Comparison of ENCODE assay signal across 8 mouse cellular contexts in the genomic region with DNA sequence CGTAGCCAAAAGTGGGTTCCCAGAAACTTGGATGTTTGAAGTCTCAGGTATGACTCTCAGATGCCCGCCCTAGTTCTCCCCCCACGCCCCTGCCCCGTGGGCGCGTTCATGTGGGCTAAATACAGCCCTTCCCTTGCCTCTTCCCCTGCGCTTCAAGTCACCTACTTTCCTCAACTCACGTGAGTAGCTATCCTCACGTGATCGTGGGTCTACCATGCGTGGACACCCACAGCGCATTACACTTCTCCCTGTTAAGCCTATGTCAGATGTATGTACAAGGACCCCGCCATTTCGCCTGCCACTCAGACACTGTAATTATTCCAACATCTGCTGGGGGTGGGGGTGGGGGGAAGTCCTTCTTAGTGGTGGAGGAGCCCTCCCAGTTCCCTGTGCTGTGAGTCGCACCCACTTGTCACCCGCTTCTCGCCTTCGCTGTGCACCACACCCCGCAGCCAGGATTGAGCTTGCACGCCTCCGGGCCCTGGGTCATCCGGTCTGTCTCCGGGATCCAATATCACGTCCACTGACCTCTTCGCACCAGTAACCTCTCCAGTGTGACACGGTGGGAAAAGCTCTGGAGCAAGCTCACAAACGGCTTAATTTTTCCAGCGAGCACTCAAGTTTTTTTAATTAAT. TPM values are rescaled to one million over a fixed set of nuclear protein-coding genes. Genes with fewer than 3 reads are reported as not detected.
DNase-seq lines count a peak whose midpoint lies in the region; ATAC-seq and TF ChIP-seq lines count a peak whose summit lies in the region.

No protein-coding gene starts in this region.

- peak; percentile 49 for ATAC-seq in forebrain, embryonic 15.5 days (replicated peaks)
- peak; percentile 13 to 28; a peak in 1 of 4 replicates for ATAC-seq in hematopoietic stem cell, adult 5-6 weeks (replicated peaks in 1 of 2; ENCODE audit: insufficient read depth in 1 of 2, low FRiP score in 2 of 2, low TSS enrichment in 1 of 2, low read depth in 1 of 2, poor library complexity in 2 of 2, severe bottlenecking in 2 of 2)

- no peaks in the 10 kb centered on the region for H3K9me3 ChIP-seq in ES-Bruce4 (replicated peaks; ENCODE audit: control insufficient read depth, insufficient read depth, low read length, poor library complexity, severe bottlenecking)
- no peaks in the 10 kb centered on the region for H3K9me3 ChIP-seq in forebrain, embryonic 15.5 days

- intact Hi-C loops in left cerebral cortex, adult 2 months (cut with DNase I), result loop anchor here (2.0 to 5.0 kb wide), 4 partner anchors 35 to 175 kb away; a partner anchor contains a TSS

- TF ChIP-seq EP300 in ES-Bruce4 (IDR thresholded peaks at IDR 0.05; ENCODE audit: insufficient read depth, low read depth, low read length), result no peak

- peak overlapping the region; percentile 79 for H3K4me2 ChIP-seq in forebrain, embryonic 15.5 days (replicated peaks)

- no peaks in the 10 kb centered on the region for H3K27me3 ChIP-seq in ES-Bruce4 (ENCODE audit: control insufficient read depth, insufficient read depth, low read length, poor library complexity, severe bottlenecking)
- no peaks in the 10 kb centered on the region for H3K27me3 ChIP-seq in forebrain, embryonic 15.5 days

- no peak overlapping the region for H3K27ac ChIP-seq in ES-Bruce4 (ENCODE audit: insufficient read depth, low read length)
- peak overlapping the region; percentile 98 for H3K27ac ChIP-seq in forebrain, embryonic 15.5 days (replicated peaks)
- peak overlapping the region; percentile 98 for H3K27ac ChIP-seq in left cerebral cortex, adult 2 months

- 5% methylated on average over 28 of the region's 28 CpGs for WGBS in forebrain, embryonic 15.5 days

- peak overlapping the region; percentile 93 for H3K9ac ChIP-seq in ES-Bruce4 (ENCODE audit: low read depth, poor library complexity, severe bottlenecking)
- H3K9ac ChIP-seq in forebrain, embryonic 15.5 days (replicated peaks), result peak overlapping the region; percentile 90

- H3K4me3 ChIP-seq in ES-Bruce4 (ENCODE audit: low read depth, low read length), result peak overlapping the region; percentile 70
- H3K4me3 ChIP-seq in forebrain, embryonic 15.5 days, result peak overlapping the region; percentile 94
- peak overlapping the region; percentile 87 for H3K4me3 ChIP-seq in left cerebral cortex, adult 2 months

- no peak for TF ChIP-seq POLR2A in ES-Bruce4 (IDR thresholded peaks at IDR 0.05; ENCODE audit: insufficient read depth, low read length)

- no peak for TF ChIP-seq CTCF in ES-Bruce4 (IDR thresholded peaks at IDR 0.05; ENCODE audit: low read depth, low read length)
- no peak for TF ChIP-seq CTCF in left cerebral cortex, adult 2 months (IDR thresholded peaks at IDR 0.05)

- H3K36me3 ChIP-seq in ES-Bruce4 (ENCODE audit: control insufficient read depth, insufficient read depth, low read length, poor library complexity, severe bottlenecking), result no peaks in the 10 kb centered on the region
- no peaks in the 10 kb centered on the region for H3K36me3 ChIP-seq in forebrain, embryonic 15.5 days

- DNase-seq in brain, adult 2 months (ENCODE audit: low read depth, low spot score), result peak; percentile 67
- peak; percentile 43 to 51 for DNase-seq in left cerebral cortex, adult 2 months (ENCODE audit: extremely low spot score in 1 of 2, low spot score in 2 of 2)
- peak; percentile 59 to 69 for DNase-seq in lung, postnatal 4 days
- peak; percentile 64 to 70 for DNase-seq in right cerebral cortex, postnatal 10 days (ENCODE audit: low spot score in 2 of 2)
- no peak for DNase-seq in Muller cell, postnatal 12 days (ENCODE audit: inconsistent ontology term)

- peaks cover 2% of the 10 kb centered on the region for H3K4me1 ChIP-seq in ES-Bruce4 (ENCODE audit: control insufficient read depth, insufficient read depth, low read length)
- peaks cover 49% of the 10 kb centered on the region for H3K4me1 ChIP-seq in forebrain, embryonic 15.5 days

RNA-seq across cellular contexts. Expression of a gene that starts 1.0 kb away (rescaled TPM):
- 187 and 194 TPM in 2 replicates for polyA plus RNA-seq in ES-Bruce4 (2011; ENCODE audit: insufficient read depth, insufficient read length, low read depth, missing spikeins)
- 174 and 180 TPM in 2 replicates for polyA plus RNA-seq in forebrain, embryonic 15.5 days (2015; fragmentation: Nextera tagmentation; extraction: Ambion mirVana)
- 40.8 and 59.0 TPM in 2 replicates for total RNA-seq in hematopoietic stem cell, adult 5-6 weeks (2017)
- 100 to 1,000 TPM; 197 to 203 TPM for total RNA-seq in left cerebral cortex, adult 2 months (2021)

RNA-seq across cellular contexts. Expression of a gene that starts 47.4 kb away (rescaled TPM):
- 5.3 and 6.5 TPM in 2 replicates for polyA plus RNA-seq in ES-Bruce4 (2011; ENCODE audit: insufficient read depth, insufficient read length, low read depth, missing spikeins)
- 0.08 TPM in 1 of 2 replicates, not detected in the other for polyA plus RNA-seq in forebrain, embryonic 15.5 days (2015; fragmentation: Nextera tagmentation; extraction: Ambion mirVana)
- 0.19 TPM in 1 of 2 replicates, not detected in the other for total RNA-seq in hematopoietic stem cell, adult 5-6 weeks (2017)
- total RNA-seq in left cerebral cortex, adult 2 months (2021), result 10 to 100 TPM; 24.2 to 26.4 TPM

Comparison
In these comparisons a context has a peak if more than half of its experiments do, and no peak if none do; other contexts are left out.
1. RNA of a gene that starts 47.4 kb away (total RNA-seq): 24.2 to 26.4 TPM in left cerebral cortex, adult 2 months; 0.19 TPM in hematopoietic stem cell, adult 5-6 weeks; every median in the first group is over 10 times any median in the second.
2. Peak in every context shown above with its lines, with median percentiles within 50 percentile points of each other: H3K4me3 ChIP-seq.